Mouse (Mus musculus): ENCODE measurements around the gene Ccdc40. TPM values are rescaled to one million over a fixed set of nuclear protein-coding genes. Genes with fewer than 3 reads are reported as not detected.

The Ccdc40 gene
- polyA plus RNA-seq, 1 experiment from 2014 or later = 13.0 TPM

DNA sequence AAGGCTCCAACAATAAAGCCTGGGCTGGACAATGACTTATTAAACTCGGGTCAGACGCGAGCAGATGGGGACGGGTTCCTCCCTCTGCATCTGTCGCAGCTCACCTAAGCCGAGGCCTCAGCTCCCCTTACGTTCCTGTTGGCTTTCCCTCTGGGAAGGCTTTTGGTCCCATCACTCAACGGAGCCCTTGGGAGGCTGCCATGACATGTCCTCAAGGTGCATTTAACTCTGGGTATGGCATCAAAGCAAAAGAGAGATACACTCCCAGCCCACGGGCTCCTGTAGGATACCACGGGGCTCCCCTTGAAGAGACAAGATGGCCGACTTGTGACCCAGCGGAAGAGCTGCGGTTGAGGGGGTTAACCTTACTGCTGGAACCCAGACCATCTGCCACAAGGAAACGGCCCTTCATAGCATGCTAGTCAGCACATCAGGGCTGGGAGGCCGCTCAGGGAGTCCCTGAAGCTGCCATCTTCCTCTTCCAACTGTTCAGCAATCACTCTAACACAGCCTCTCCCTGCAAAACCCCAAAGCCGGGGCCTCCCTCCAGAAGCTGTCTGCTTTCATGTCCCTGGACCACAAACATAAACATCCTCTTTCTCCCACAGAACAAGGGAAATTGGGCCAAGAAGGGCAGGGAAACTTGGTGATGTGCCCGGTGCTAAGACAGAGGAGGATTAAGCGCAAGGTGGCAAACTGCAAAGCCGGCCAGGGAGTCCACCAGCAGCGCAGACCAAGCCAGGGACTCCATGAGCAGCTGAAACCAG, 5.1 kb upstream of the Ccdc40 start:
- H3K4me2 ChIP-seq (replicated peaks) = no peak overlapping the region
- peaks cover 43% of the 10 kb centered on the region for H3K4me1 ChIP-seq
- no peaks in the 10 kb centered on the region for H3K27me3 ChIP-seq
- H3K4me3 ChIP-seq (replicated peaks) = no peak overlapping the region
- WGBS = 68% methylated on average over 20 of the region's 20 CpGs
- H3K36me3 ChIP-seq = no peaks in the 10 kb centered on the region
- H3K9me3 ChIP-seq (replicated peaks) = no peaks in the 10 kb centered on the region
- peak; percentile 39; the same call in 1 of the 2 replicates for ATAC-seq (ENCODE audit: insufficient number of reproducible peaks, low FRiP score, low TSS enrichment, low read depth)
- no peak overlapping the region for H3K27ac ChIP-seq (replicated peaks)
- no peak overlapping the region for H3K9ac ChIP-seq

DNA sequence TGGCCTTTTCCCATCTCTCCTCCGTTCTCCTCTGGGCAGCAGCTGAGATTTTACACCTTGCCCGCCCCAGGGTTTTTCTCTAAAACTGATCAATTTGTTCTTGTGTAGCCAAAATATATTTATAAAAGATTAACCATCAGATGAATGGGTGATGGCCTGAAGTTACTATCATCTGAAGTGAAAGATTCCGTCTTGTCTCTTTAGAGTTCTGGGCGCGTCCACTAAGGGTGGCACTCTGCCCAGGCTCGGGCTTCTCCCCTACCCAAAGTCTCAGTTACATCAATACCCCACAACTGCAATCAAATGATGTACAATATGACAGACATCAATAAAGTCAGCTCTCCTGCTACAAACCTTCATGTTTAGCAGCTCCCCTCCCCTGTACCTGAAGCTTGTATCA, 3.4 kb upstream of the Ccdc40 start:
- no peak for ATAC-seq (ENCODE audit: insufficient number of reproducible peaks, low FRiP score, low TSS enrichment, low read depth)
- 89% methylated on average over 6 of the region's 6 CpGs for WGBS
- Histone ChIP-seq H3K36me3 (no peaks in the 10 kb centered on the region), H3K4me3 (replicated peaks) (no peak overlapping the region), H3K4me2 (replicated peaks) (no peak overlapping the region), H3K9ac (no peak overlapping the region), H3K27ac (replicated peaks) (no peak overlapping the region), H3K9me3 (replicated peaks) (no peaks in the 10 kb centered on the region), H3K4me1 (peaks cover 50% of the 10 kb centered on the region), H3K27me3 (no peaks in the 10 kb centered on the region)

DNA sequence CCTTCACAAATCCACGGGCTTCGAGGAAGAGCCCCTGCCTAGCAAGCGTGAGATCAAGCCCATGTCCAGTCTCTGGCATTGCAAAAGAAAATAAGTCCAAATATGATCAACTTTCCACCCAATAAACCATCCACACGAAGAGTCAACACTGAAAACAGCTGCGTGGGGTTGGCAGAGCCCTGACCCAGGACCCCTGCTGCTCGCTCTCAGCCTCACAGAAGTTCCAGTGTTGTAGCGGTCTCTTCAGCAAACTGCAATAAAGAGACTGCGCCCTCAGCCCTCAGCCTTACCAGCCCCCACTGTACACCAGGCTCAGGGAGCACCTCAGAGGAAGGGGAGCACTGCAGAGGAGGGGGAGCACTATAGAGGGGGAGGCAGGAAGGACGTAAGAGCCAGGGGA, 2.7 kb upstream of the Ccdc40 start:
- no peak for ATAC-seq (ENCODE audit: insufficient number of reproducible peaks, low FRiP score, low TSS enrichment, low read depth)
- Histone ChIP-seq H3K4me2 (replicated peaks) (no peak overlapping the region), H3K4me3 (replicated peaks) (no peak overlapping the region), H3K9ac (no peak overlapping the region), H3K4me1 (peaks cover 46% of the 10 kb centered on the region), H3K27me3 (no peaks in the 10 kb centered on the region), H3K27ac (replicated peaks) (no peak overlapping the region), H3K36me3 (no peaks in the 10 kb centered on the region), H3K9me3 (replicated peaks) (no peaks in the 10 kb centered on the region)
- WGBS = 75% methylated on average over 9 of the region's 9 CpGs

DNA sequence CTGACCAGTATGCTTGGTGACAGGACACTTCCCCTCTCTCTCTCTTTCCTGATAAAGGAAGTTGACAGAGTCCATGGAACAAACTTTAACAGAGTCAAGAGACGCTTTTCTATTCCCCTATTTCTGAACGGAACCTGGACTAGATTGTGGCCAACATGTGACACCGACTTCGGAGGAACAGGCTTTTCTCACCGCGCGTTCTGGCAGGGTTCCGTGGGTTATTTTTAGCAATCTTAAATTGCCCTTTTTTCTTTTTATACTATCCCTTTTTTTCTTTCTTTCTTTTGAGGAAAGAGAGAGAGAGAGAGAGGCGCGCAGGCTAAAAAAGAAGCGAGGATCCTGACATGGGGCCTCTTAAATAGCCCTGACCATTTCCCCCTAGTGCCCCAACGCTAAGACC, 781 bp upstream of the Ccdc40 start:
- Histone ChIP-seq H3K27me3 (no peaks in the 10 kb centered on the region), H3K9ac (peak overlapping the region; percentile 71), H3K4me1 (peaks cover 46% of the 10 kb centered on the region), H3K4me2 (replicated peaks) (peak overlapping the region; percentile 99), H3K4me3 (replicated peaks) (peak overlapping the region; percentile 77), H3K27ac (replicated peaks) (0 out of 2 replicates have a peak overlapping the region, but pooled peaks have one; percentile 63), H3K9me3 (replicated peaks) (no peaks in the 10 kb centered on the region), H3K36me3 (no peaks in the 10 kb centered on the region)
- ATAC-seq (ENCODE audit: insufficient number of reproducible peaks, low FRiP score, low TSS enrichment, low read depth) = no peak
- under 1% methylated on average over 12 of the region's 12 CpGs for WGBS

- Histone ChIP-seq H3K27ac (replicated peaks) (peak overlapping the region; percentile 63; the same call in 1 of the 2 replicates), H3K4me1 (peaks cover 37% of the 10 kb centered on the region), H3K4me3 (replicated peaks) (peak overlapping the region; percentile 77), H3K9ac (0 out of 2 replicates have a peak overlapping the region, but pooled peaks have one; percentile 18), H3K27me3 (no peaks in the 10 kb centered on the region), H3K36me3 (no peaks in the 10 kb centered on the region), H3K9me3 (replicated peaks) (no peaks in the 10 kb centered on the region), H3K4me2 (replicated peaks) (peak overlapping the region; percentile 99)
- WGBS = 1% methylated on average over 34 of the region's 34 CpGs
- peak; percentile 83 for ATAC-seq (ENCODE audit: insufficient number of reproducible peaks, low FRiP score, low TSS enrichment, low read depth)
Observed at GRCm38 (mm10) chr11:119228846-119229626, 664 bp downstream of the Ccdc40 start.

DNA sequence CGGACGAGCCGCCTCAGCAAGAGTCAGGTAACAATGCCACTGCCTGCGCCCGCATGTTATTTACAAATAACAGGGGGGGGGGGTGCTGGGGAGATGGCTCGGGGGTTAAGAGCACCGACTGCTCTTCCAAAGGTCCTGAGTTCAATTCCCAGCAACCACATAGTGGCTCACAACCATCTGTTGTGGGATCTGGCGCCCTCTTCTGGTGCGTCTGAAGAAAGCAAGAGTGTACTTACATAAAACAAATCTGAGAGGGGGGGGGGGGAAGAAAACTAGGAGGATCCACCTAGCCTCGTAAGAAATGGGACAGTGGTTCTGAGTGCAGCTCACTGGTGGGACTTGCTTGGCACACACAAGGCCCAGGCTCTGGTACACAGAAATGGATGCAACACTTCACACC, 6.4 kb downstream of the Ccdc40 start:
- Histone ChIP-seq H3K27me3 (no peaks in the 10 kb centered on the region), H3K4me1 (peaks cover 10% of the 10 kb centered on the region), H3K9me3 (replicated peaks) (no peaks in the 10 kb centered on the region), H3K27ac (replicated peaks) (no peak overlapping the region), H3K4me2 (replicated peaks) (no peak overlapping the region), H3K9ac (no peak overlapping the region), H3K4me3 (replicated peaks) (no peak overlapping the region), H3K36me3 (no peaks in the 10 kb centered on the region)
- ATAC-seq (ENCODE audit: insufficient number of reproducible peaks, low FRiP score, low TSS enrichment, low read depth) = no peak
- 95% methylated on average over 10 of the region's 10 CpGs for WGBS

- H3K4me2 ChIP-seq (replicated peaks) = no peak overlapping the region
- no peaks in the 10 kb centered on the region for H3K27me3 ChIP-seq
- no peak overlapping the region for H3K27ac ChIP-seq (replicated peaks)
- H3K9me3 ChIP-seq (replicated peaks) = no peaks in the 10 kb centered on the region
- no peak for ATAC-seq (ENCODE audit: insufficient number of reproducible peaks, low FRiP score, low TSS enrichment, low read depth)
- H3K36me3 ChIP-seq = no peaks in the 10 kb centered on the region
- WGBS = 78% methylated on average over 4 of the region's 4 CpGs
- no peak overlapping the region for H3K4me3 ChIP-seq (replicated peaks)
- H3K4me1 ChIP-seq = peaks cover 10% of the 10 kb centered on the region
- no peak overlapping the region for H3K9ac ChIP-seq
Observed at GRCm38 (mm10) chr11:119235596-119235995, 7.2 kb downstream of the Ccdc40 start.

GRCm38 (mm10) chr11:119236354-119236753, 8.0 kb downstream of the Ccdc40 start:
- Histone ChIP-seq H3K4me1 (peaks cover 10% of the 10 kb centered on the region), H3K4me3 (replicated peaks) (no peak overlapping the region), H3K27ac (replicated peaks) (no peak overlapping the region), H3K4me2 (replicated peaks) (no peak overlapping the region), H3K36me3 (no peaks in the 10 kb centered on the region), H3K9me3 (replicated peaks) (no peaks in the 10 kb centered on the region), H3K27me3 (no peaks in the 10 kb centered on the region), H3K9ac (no peak overlapping the region)
- no peak for ATAC-seq (ENCODE audit: insufficient number of reproducible peaks, low FRiP score, low TSS enrichment, low read depth)
- WGBS = 33% methylated on average over 8 of the region's 8 CpGs

GRCm38 (mm10) chr11:119237007-119237406, 8.6 kb downstream of the Ccdc40 start:
- Histone ChIP-seq H3K9me3 (replicated peaks) (no peaks in the 10 kb centered on the region), H3K4me2 (replicated peaks) (no peak overlapping the region), H3K9ac (no peak overlapping the region), H3K4me3 (replicated peaks) (no peak overlapping the region), H3K27ac (replicated peaks) (no peak overlapping the region), H3K36me3 (no peaks in the 10 kb centered on the region), H3K4me1 (peaks cover 10% of the 10 kb centered on the region), H3K27me3 (no peaks in the 10 kb centered on the region)
- no peak for ATAC-seq (ENCODE audit: insufficient number of reproducible peaks, low FRiP score, low TSS enrichment, low read depth)
- WGBS = 43% methylated on average over 3 of the region's 3 CpGs

GRCm38 (mm10) chr11:119237568-119238304, 9.4 kb downstream of the Ccdc40 start:
- no peak for ATAC-seq (ENCODE audit: insufficient number of reproducible peaks, low FRiP score, low TSS enrichment, low read depth)
- WGBS = 28% methylated on average over 20 of the region's 20 CpGs
- peak overlapping the region; percentile 54 for H3K4me2 ChIP-seq (replicated peaks)
- no peak overlapping the region for H3K9ac ChIP-seq
- H3K27ac ChIP-seq (replicated peaks) = no peak overlapping the region
- H3K36me3 ChIP-seq = no peaks in the 10 kb centered on the region
- peak overlapping the region; percentile 32 for H3K4me3 ChIP-seq (replicated peaks)
- H3K4me1 ChIP-seq = peaks cover 10% of the 10 kb centered on the region
- H3K9me3 ChIP-seq (replicated peaks) = no peaks in the 10 kb centered on the region
- no peaks in the 10 kb centered on the region for H3K27me3 ChIP-seq

DNA sequence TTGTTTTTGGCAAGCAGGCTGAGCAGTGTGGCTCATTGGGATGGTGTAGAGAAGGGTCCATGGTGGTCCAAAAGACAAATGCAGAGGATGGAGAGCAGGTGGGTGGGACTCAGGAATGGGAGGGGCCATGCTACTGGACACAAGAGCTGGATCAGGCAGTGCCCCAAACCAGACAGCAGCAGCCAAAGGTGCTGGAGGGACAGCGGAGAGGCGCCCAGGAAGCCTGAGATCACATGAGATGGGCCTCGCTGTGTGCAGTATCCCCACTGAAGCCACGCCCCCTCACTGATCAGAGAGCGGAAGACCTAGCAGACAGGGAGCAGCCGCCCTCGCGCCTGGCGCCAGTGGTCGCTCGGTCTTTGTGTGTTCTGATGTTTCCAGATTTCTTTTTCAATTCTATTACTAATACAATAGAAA, 9.9 kb downstream of the Ccdc40 start:
- no peaks in the 10 kb centered on the region for H3K36me3 ChIP-seq
- H3K4me2 ChIP-seq (replicated peaks) = peak overlapping the region; percentile 54
- no peak overlapping the region for H3K27ac ChIP-seq (replicated peaks)
- peak overlapping the region; percentile 32 for H3K4me3 ChIP-seq (replicated peaks)
- no peaks in the 10 kb centered on the region for H3K9me3 ChIP-seq (replicated peaks)
- H3K27me3 ChIP-seq = no peaks in the 10 kb centered on the region
- peaks cover 10% of the 10 kb centered on the region for H3K4me1 ChIP-seq
- ATAC-seq (ENCODE audit: insufficient number of reproducible peaks, low FRiP score, low TSS enrichment, low read depth) = no peak
- no peak overlapping the region for H3K9ac ChIP-seq
- WGBS = 6% methylated on average over 11 of the region's 11 CpGs
